Mouse (Mus musculus): ENCODE measurements around the gene Mrps6. TPM values are rescaled to one million over a fixed set of nuclear protein-coding genes. Genes with fewer than 3 reads are reported as not detected.

The Mrps6 gene
- polyA plus RNA-seq, 1 experiment from 2014 or later = 293 TPM

- POLR2A ChIA-PET = no interaction called here
- in situ Hi-C loops (cut with MboI; ENCODE audit: low pct_unique_long_range_greater_than_20kb) = no loop called here
- ATAC-seq (no peak), DNase-seq (ENCODE audit: low read depth, low spot score) (no peak)
- CTCF ChIA-PET = no interaction called here
- H3K27me3 ChIP-seq = no peaks in the 10 kb centered on the region
- no peak for TF ChIP-seq CTCF (IDR thresholded peaks at IDR 0.05)
These were observed 84.4 kb downstream of the Mrps6 start for GRCm38 (mm10) chr16:92142426-92143012.

GRCm38 (mm10) chr16:92147631-92148366 is 89.7 kb downstream of the Mrps6 start:
- in situ Hi-C loops (cut with MboI; ENCODE audit: low pct_unique_long_range_greater_than_20kb) = no loop called here
- DNase-seq (ENCODE audit: low read depth, low spot score) = no peak
- ATAC-seq = no peak
- ChIA-PET CTCF (no interaction called here), POLR2A (interaction anchor here (0.6 to 0.7 kb wide), 2 partner anchors 32 to 123 kb away, joined by 4 to 6 read pairs; no protein-coding TSS in a partner anchor)
- TF ChIP-seq CTCF (IDR thresholded peaks at IDR 0.05) = no peak
- no peaks in the 10 kb centered on the region for H3K27me3 ChIP-seq

GRCm38 (mm10) chr16:92148367-92148728 is 90.3 kb downstream of the Mrps6 start:
- POLR2A ChIA-PET = interaction anchor here (0.6 kb wide), 1 partner anchor 53 kb away, joined by 4 read pairs; no protein-coding TSS in a partner anchor
- CTCF ChIA-PET = no interaction called here
- ATAC-seq = no peak
- TF ChIP-seq CTCF (IDR thresholded peaks at IDR 0.05) = no peak
- no peaks in the 10 kb centered on the region for H3K27me3 ChIP-seq
- DNase-seq (ENCODE audit: low read depth, low spot score) = no peak
- in situ Hi-C loops (cut with MboI; ENCODE audit: low pct_unique_long_range_greater_than_20kb) = no loop called here

- POLR2A ChIA-PET = no interaction called here
- no peaks in the 10 kb centered on the region for H3K27me3 ChIP-seq
- ATAC-seq (no peak), DNase-seq (ENCODE audit: low read depth, low spot score) (no peak)
- CTCF ChIA-PET = no interaction called here
- no peak for TF ChIP-seq CTCF (IDR thresholded peaks at IDR 0.05)
- in situ Hi-C loops (cut with MboI; ENCODE audit: low pct_unique_long_range_greater_than_20kb) = no loop called here
These were observed 92.9 kb downstream of the Mrps6 start for GRCm38 (mm10) chr16:92150975-92151374.

- POLR2A ChIA-PET = no interaction called here
- no peak for TF ChIP-seq CTCF (IDR thresholded peaks at IDR 0.05)
- DNase-seq (ENCODE audit: low read depth, low spot score) = no peak
- ATAC-seq = no peak
- in situ Hi-C loops (cut with MboI; ENCODE audit: low pct_unique_long_range_greater_than_20kb) = no loop called here
- no peaks in the 10 kb centered on the region for H3K27me3 ChIP-seq
- CTCF ChIA-PET = interaction anchor here (1.0 to 1.5 kb wide), 3 partner anchors 9 to 20 kb away, joined by 3 to 4 read pairs (median 3); no protein-coding TSS in a partner anchor
These were observed 100.0 kb downstream of the Mrps6 start for GRCm38 (mm10) chr16:92158021-92158455.

- in situ Hi-C loops (cut with MboI; ENCODE audit: low pct_unique_long_range_greater_than_20kb) = no loop called here
These were observed 100.5 kb downstream of the Mrps6 start for GRCm38 (mm10) chr16:92158461-92159091.

GRCm38 (mm10) chr16:92159114-92159513 is 101.0 kb downstream of the Mrps6 start:
- no peak for ATAC-seq
- no peaks in the 10 kb centered on the region for H3K27me3 ChIP-seq
- CTCF ChIA-PET = interaction anchor here (1.0 kb wide), 1 partner anchor 19 kb away, joined by 3 read pairs; no protein-coding TSS in a partner anchor
- in situ Hi-C loops (cut with MboI; ENCODE audit: low pct_unique_long_range_greater_than_20kb) = no loop called here
- TF ChIP-seq CTCF (IDR thresholded peaks at IDR 0.05) = no peak
- DNase-seq (ENCODE audit: low read depth, low spot score) = no peak
- POLR2A ChIA-PET = no interaction called here

More at GRCm38 (mm10) chr16:92158461-92159091, 100.5 kb downstream of the Mrps6 start:
- ATAC-seq (no peak), DNase-seq (ENCODE audit: low read depth, low spot score) (no peak)
- CTCF ChIA-PET = interaction anchor here (1.0 to 1.2 kb wide), 2 partner anchors 8 to 19 kb away, joined by 3 read pairs; no protein-coding TSS in a partner anchor
- POLR2A ChIA-PET = no interaction called here
- H3K27me3 ChIP-seq = no peaks in the 10 kb centered on the region
- no peak for TF ChIP-seq CTCF (IDR thresholded peaks at IDR 0.05)

Other genes starting within 250 kb of the Mrps6 start
- gene Gm49711, start within 50 bp of the Mrps6 start, polyA plus RNA-seq (2021) = 0.06 TPM
- 50.3 TPM for gene Slc5a3, start 52 bp downstream of the Mrps6 start, polyA plus RNA-seq (2021)
- not detected for gene Kcne2, start 234.1 kb downstream of the Mrps6 start, polyA plus RNA-seq (2021)
- 77.4 TPM for gene Smim11, start 243.0 kb downstream of the Mrps6 start, polyA plus RNA-seq (2021)